Mouse (Mus musculus) MEL (cell line): ENCODE data around the gene Sh3bgrl. TPM values are rescaled to one million over a fixed set of nuclear protein-coding genes. Genes with fewer than 3 reads are reported as not detected.

Experiments
- DNase-seq: peaks from one replicate; pipeline ENCODE4 v3.0.0; 2011; ENCODE audit warnings: low read depth, low spot score
- H3K27ac ChIP-seq: 2 replicates; pipeline ENCODE4 v1.5.1; 2012; ENCODE audit warnings: low read depth, mild to moderate bottlenecking, control low read depth, low read length, moderate library complexity; ENCODE audit not compliant: control insufficient read depth
- H3K27me3 ChIP-seq, 2 experiments: fragments of 150-350 bp in 1 of 2; sonication (generic) in 1 of 2; 2 replicates each; pipeline ENCODE4 v1.6.1; 2012; ENCODE audit warnings: low read length in 2 of 2, mild to moderate bottlenecking in 2 of 2, improper control_type of control experiment in 1 of 2, moderate library complexity in 1 of 2; ENCODE audit not compliant: insufficient read depth in 2 of 2, control insufficient read depth in 1 of 2
- H3K36me3 ChIP-seq, 2 experiments: 2 replicates each; pipeline ENCODE4 v1.6.1; 2012 to 2014; ENCODE audit warnings: low read length in 2 of 2, improper control_type of control experiment in 1 of 2, inconsistent platforms in 1 of 2, mild to moderate bottlenecking in 1 of 2; ENCODE audit not compliant: insufficient read depth in 2 of 2, control insufficient read depth in 1 of 2
- H3K4me1 ChIP-seq, 2 experiments: fragments of 150-350 bp in 1 of 2; sonication (generic) in 1 of 2; 2 replicates each; pipeline ENCODE4 v1.6.1; 2012; ENCODE audit warnings: low read length in 2 of 2, improper control_type of control experiment in 1 of 2, mild to moderate bottlenecking in 1 of 2; ENCODE audit not compliant: insufficient read depth in 2 of 2, control insufficient read depth in 1 of 2
- H3K4me3 ChIP-seq, 2 experiments: fragments of 150-350 bp in 1 of 2; sonication (generic) in 1 of 2; 2 replicates each; pipeline ENCODE4 v1.5.1; 2012; ENCODE audit warnings: low read depth in 2 of 2, low read length in 2 of 2, mild to moderate bottlenecking in 2 of 2, moderate library complexity in 2 of 2, control low read depth in 1 of 2, improper control_type of control experiment in 1 of 2; ENCODE audit not compliant: control insufficient read depth in 1 of 2, insufficient read depth in 1 of 2
- H3K79me2 ChIP-seq: 2 replicates; pipeline ENCODE4 v1.6.1; 2012; ENCODE audit warnings: mild to moderate bottlenecking, low read length, moderate library complexity; ENCODE audit not compliant: control insufficient read depth, poor library complexity, insufficient read depth
- H3K9ac ChIP-seq: 2 replicates; pipeline ENCODE4 v1.6.1; 2012; ENCODE audit warnings: low read depth, mild to moderate bottlenecking, control low read depth, low read length, moderate library complexity; ENCODE audit not compliant: control insufficient read depth, poor library complexity, severe bottlenecking
- H3K9me3 ChIP-seq: fragments of 150-350 bp; sonication (generic); replicated peaks from 2 replicates; pipeline ENCODE4 v1.6.1; 2012; ENCODE audit warnings: mild to moderate bottlenecking, low read length, improper control_type of control experiment, moderate library complexity; ENCODE audit not compliant: insufficient read depth
- BHLHE40 ChIP-seq: IDR thresholded peaks from 2 replicates; pipeline ENCODE4 v1.6.1; 2012; ENCODE audit warnings: low read depth, mild to moderate bottlenecking, inconsistent platforms, low read length, improper control_type of control experiment, borderline replicate concordance
- E2F4 ChIP-seq: IDR thresholded peaks from 2 replicates; pipeline ENCODE4 v1.6.1; 2011; ENCODE audit warnings: low read depth, low read length, improper control_type of control experiment, borderline replicate concordance
- ELF1 ChIP-seq: IDR thresholded peaks from 2 replicates; pipeline ENCODE4 v1.6.1; 2014; ENCODE audit warnings: low read depth, mild to moderate bottlenecking, inconsistent platforms, low read length, improper control_type of control experiment, moderate library complexity
- ETS1 ChIP-seq: IDR thresholded peaks from 2 replicates; pipeline ENCODE4 v1.6.1; 2012; ENCODE audit warnings: low read depth, mild to moderate bottlenecking, inconsistent platforms, low read length, improper control_type of control experiment, moderate library complexity
- GATA1 ChIP-seq: IDR thresholded peaks from 2 replicates; pipeline ENCODE4 v1.6.1; 2011; ENCODE audit warnings: low read depth, low read length, improper control_type of control experiment
- HCFC1 ChIP-seq: IDR thresholded peaks from 2 replicates; pipeline ENCODE4 v1.6.1; 2012; ENCODE audit warnings: low read depth, mild to moderate bottlenecking, inconsistent platforms, low read length, improper control_type of control experiment, moderate library complexity
- KAT2A ChIP-seq: conservative IDR thresholded peaks from 2 replicates; pipeline ENCODE4 v1.6.1; 2012; ENCODE audit warnings: low read depth, low read length, improper control_type of control experiment, inconsistent platforms
- MAZ ChIP-seq: IDR thresholded peaks from 2 replicates; pipeline ENCODE4 v1.6.1; 2012; ENCODE audit warnings: low read depth, mild to moderate bottlenecking, inconsistent platforms, low read length, improper control_type of control experiment
- MXI1 ChIP-seq: IDR thresholded peaks from 2 replicates; pipeline ENCODE4 v1.6.1; 2011; ENCODE audit warnings: mild to moderate bottlenecking, low read depth, low read length, improper control_type of control experiment
- MYB ChIP-seq: IDR thresholded peaks from 2 replicates; pipeline ENCODE4 v1.6.1; 2011; ENCODE audit warnings: mild to moderate bottlenecking, low read depth, low read length, improper control_type of control experiment
- MYC ChIP-seq: IDR thresholded peaks from 2 replicates; pipeline ENCODE4 v1.6.1; 2011; ENCODE audit warnings: low read depth, mild to moderate bottlenecking, low read length, improper control_type of control experiment, moderate library complexity
- NRF1 ChIP-seq: IDR thresholded peaks from 2 replicates; pipeline ENCODE4 v1.6.1; 2014; ENCODE audit warnings: low read depth, mild to moderate bottlenecking, inconsistent platforms, low read length, improper control_type of control experiment, moderate library complexity; ENCODE audit not compliant: poor library complexity, insufficient read depth, severe bottlenecking
- POLR2A ChIP-seq, 2 experiments: IDR thresholded peaks; 2 replicates each; pipeline ENCODE4 v1.6.1; 2011 to 2012; ENCODE audit warnings: low read length in 2 of 2, mild to moderate bottlenecking in 2 of 2, control low read depth in 1 of 2, improper control_type of control experiment in 1 of 2, low read depth in 1 of 2, moderate library complexity in 1 of 2; ENCODE audit not compliant: control insufficient read depth in 1 of 2, insufficient read depth in 1 of 2, poor library complexity in 1 of 2
- POLR2AphosphoS5 ChIP-seq: IDR thresholded peaks from 2 replicates; pipeline ENCODE4 v1.6.1; 2012; ENCODE audit warnings: low read depth, borderline replicate concordance, mild to moderate bottlenecking, inconsistent platforms, low read length, moderate library complexity, mixed read lengths
- SIN3A ChIP-seq: IDR thresholded peaks from 2 replicates; pipeline ENCODE4 v1.6.1; 2012; ENCODE audit warnings: low read length, improper control_type of control experiment, inconsistent platforms
- SMC3 ChIP-seq: IDR thresholded peaks from 2 replicates; pipeline ENCODE4 v1.6.1; 2011; ENCODE audit warnings: low read depth, low read length, improper control_type of control experiment
- TAL1 ChIP-seq: IDR thresholded peaks from 2 replicates; pipeline ENCODE4 v1.6.1; 2012; ENCODE audit warnings: mild to moderate bottlenecking, inconsistent platforms, low read length, moderate library complexity, mixed read lengths
- TBP ChIP-seq: IDR thresholded peaks from 2 replicates; pipeline ENCODE4 v1.8.0; 2011; ENCODE audit warnings: low read depth, low read length, improper control_type of control experiment
- TCF12 ChIP-seq: IDR thresholded peaks from 2 replicates; pipeline ENCODE4 v1.6.1; 2014; ENCODE audit warnings: low read depth, mild to moderate bottlenecking, inconsistent platforms, low read length, improper control_type of control experiment, moderate library complexity
- USF2 ChIP-seq, 2 experiments: IDR thresholded peaks; 2 replicates each; pipeline ENCODE4 v1.6.1; 2011 to 2012; ENCODE audit warnings: improper control_type of control experiment in 2 of 2, low read length in 2 of 2, borderline replicate concordance in 1 of 2, inconsistent platforms in 1 of 2, low read depth in 1 of 2, mild to moderate bottlenecking in 1 of 2; ENCODE audit not compliant: insufficient read depth in 1 of 2
- ZC3H11A ChIP-seq: IDR thresholded peaks from 2 replicates; pipeline ENCODE4 v1.6.1; 2012; ENCODE audit warnings: low read depth, mild to moderate bottlenecking, inconsistent platforms, low read length, improper control_type of control experiment
- ZKSCAN1 ChIP-seq: IDR thresholded peaks from 2 replicates; pipeline ENCODE4 v1.6.1; 2012; ENCODE audit warnings: low read depth, mild to moderate bottlenecking, inconsistent platforms, low read length, improper control_type of control experiment, moderate library complexity
- ZMIZ1 ChIP-seq: IDR thresholded peaks from 2 replicates; pipeline ENCODE4 v1.6.1; 2012; ENCODE audit warnings: low read depth, mild to moderate bottlenecking, inconsistent platforms, low read length, improper control_type of control experiment, moderate library complexity
- ZNF384 ChIP-seq: IDR thresholded peaks from 2 replicates; pipeline ENCODE4 v1.6.1; 2012; ENCODE audit warnings: low read depth, mild to moderate bottlenecking, inconsistent platforms, low read length, improper control_type of control experiment
- polyA plus RNA-seq, 2 experiments: library from polyadenylated mRNA; stranded (reverse) in 1 of 2; unstranded in 1 of 2; fragments of >175 nt in 1 of 2; fragments of >200 nt in 1 of 2; gene quantifications; 2 replicates each; pipeline versions ENCODE4 v1.2.1 to v1.2.4; 2012; ENCODE audit warnings: low replicate concordance in 2 of 2, low read depth in 1 of 2; ENCODE audit not compliant: insufficient read length in 2 of 2, insufficient read depth in 1 of 2, missing spikeins in 1 of 2
- total RNA-seq: library from RNA; depleted of rRNA; stranded (reverse); fragments of 300-350 nt; gene quantifications from 2 replicates; pipeline ENCODE4 v1.2.3, GENCODE M21; 2012

Gene Sh3bgrl
- total and polyA plus RNA-seq, 3 experiments, result 50.5 to 126 (median 83.6) TPM

DNA sequence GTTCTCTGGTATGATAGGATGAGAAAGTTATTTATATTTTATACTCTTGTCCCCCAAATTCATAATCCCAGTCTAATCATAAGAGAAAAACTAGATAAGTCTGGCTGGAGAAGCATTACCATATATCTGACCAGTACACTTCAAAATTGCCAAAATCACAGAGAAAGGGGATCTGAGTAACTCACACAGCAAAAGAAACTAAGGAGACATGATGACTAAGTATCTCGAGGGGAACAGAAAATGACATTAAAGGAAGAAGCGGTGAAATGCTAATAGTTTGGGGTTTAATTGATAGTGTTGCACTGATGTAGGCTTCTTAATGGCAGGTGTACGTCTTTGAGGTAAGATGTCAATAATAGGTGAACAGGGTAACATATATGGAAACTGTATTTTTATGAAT, 51.9 kb downstream of the Sh3bgrl start:
- Histone ChIP-seq H3K9ac (no peak overlapping the region), H3K4me3 (no peak overlapping the region), H3K9me3 (no peaks in the 10 kb centered on the region), H3K27ac (no peak overlapping the region), H3K27me3 (no peaks in the 10 kb centered on the region), H3K36me3 (peaks cover 10 to 20% of the 10 kb centered on the region in 2 experiments), H3K79me2 (peaks cover 10% of the 10 kb centered on the region; the same call in 1 of the 2 replicates), H3K4me1 (peaks cover 0 to 4% of the 10 kb centered on the region in 2 experiments; a peak in 1 of 4 replicates)
- no peak for TF ChIP-seq ZMIZ1
- no peak for TF ChIP-seq SIN3A
- no peak for TF ChIP-seq MYB
- no peak for TF ChIP-seq TCF12
- no peak for TF ChIP-seq POLR2A (IDR thresholded peaks at IDR 0.05; ENCODE audit: control insufficient read depth in 1 of 2, insufficient read depth in 1 of 2, low read depth in 1 of 2, low read length in 2 of 2, poor library complexity in 1 of 2)
- TF ChIP-seq MAZ, result no peak
- TF ChIP-seq ZNF384, result no peak
- TF ChIP-seq GATA1, result no peak
- no peak for TF ChIP-seq ETS1
- TF ChIP-seq ZKSCAN1, result no peak
- no peak for TF ChIP-seq ELF1
- no peak for TF ChIP-seq USF2 (IDR thresholded peaks at IDR 0.05; ENCODE audit: borderline replicate concordance in 1 of 2, insufficient read depth in 1 of 2, low read depth in 1 of 2, low read length in 2 of 2)
- no peak for TF ChIP-seq KAT2A
- no peak for TF ChIP-seq BHLHE40
- TF ChIP-seq MXI1, result no peak
- no peak for TF ChIP-seq E2F4
- TF ChIP-seq TBP, result no peak
- TF ChIP-seq POLR2AphosphoS5, result no peak
- no peak for DNase-seq

GRCm38 (mm10) chrX:109151228-109151627, 56.1 kb downstream of the Sh3bgrl start:
- no peaks in the 10 kb centered on the region for H3K27me3 ChIP-seq
- no peak overlapping the region for H3K27ac ChIP-seq
- no peaks in the 10 kb centered on the region for H3K9me3 ChIP-seq
- H3K79me2 ChIP-seq, result peaks cover 4% of the 10 kb centered on the region; the same call in 1 of the 2 replicates
- peaks cover 7 to 35% of the 10 kb centered on the region in 2 experiments for H3K36me3 ChIP-seq
- DNase-seq, result no peak
- no peak for TF ChIP-seq ETS1
- no peak for TF ChIP-seq POLR2A (IDR thresholded peaks at IDR 0.05; ENCODE audit: control insufficient read depth in 1 of 2, insufficient read depth in 1 of 2, low read depth in 1 of 2, low read length in 2 of 2, poor library complexity in 1 of 2)
- TF ChIP-seq HCFC1, result no peak
- no peak for TF ChIP-seq TAL1
- TF ChIP-seq MYB, result no peak
- TF ChIP-seq MAZ, result no peak
- no peak for TF ChIP-seq ZC3H11A
- TF ChIP-seq SMC3, result no peak
- no peak for TF ChIP-seq ZNF384
- TF ChIP-seq NRF1, result no peak
- TF ChIP-seq MYC, result no peak
- TF ChIP-seq, all 39 proteins: peak for 0
- Histone ChIP-seq H3K4me1 (peaks cover 0 to 4% of the 10 kb centered on the region in 2 experiments; a peak in 1 of 4 replicates), H3K4me3 (no peak overlapping the region), H3K9ac (no peak overlapping the region)
